Mouse (Mus musculus): Measurements from ENCODE around the gene En2. TPM values are rescaled to one million over a fixed set of nuclear protein-coding genes. Genes with fewer than 3 reads are reported as not detected.

The En2 gene
- polyA plus RNA-seq, 1 experiment = not detected

- WGBS = 10% methylated on average over 1 of the region's 1 CpGs
- TF ChIP-seq CTCF (IDR thresholded peaks at IDR 0.05; ENCODE audit: insufficient read depth, low read length) (no peak), POLR2A (IDR thresholded peaks at IDR 0.05; ENCODE audit: borderline replicate concordance, extremely low read depth, low read depth, low read length) (no peak)
- Histone ChIP-seq H3K4me3 (replicated peaks; ENCODE audit: extremely low read depth, low read depth, low read length) (no peak overlapping the region), H3K4me1 (ENCODE audit: control insufficient read depth, insufficient read depth, low read length) (no peaks in the 10 kb centered on the region)
- DNase-seq = no peak
Observed at GRCm38 (mm10) chr5:28173674-28174073, 8.2 kb downstream of the En2 start.

GRCm38 (mm10) chr5:28174086-28174485, 8.6 kb downstream of the En2 start:
- TF ChIP-seq POLR2A (IDR thresholded peaks at IDR 0.05; ENCODE audit: borderline replicate concordance, extremely low read depth, low read depth, low read length) = no peak
- TF ChIP-seq CTCF (IDR thresholded peaks at IDR 0.05; ENCODE audit: insufficient read depth, low read length) = no peak
- H3K4me1 ChIP-seq (ENCODE audit: control insufficient read depth, insufficient read depth, low read length) = no peaks in the 10 kb centered on the region
- no peak overlapping the region for H3K4me3 ChIP-seq (replicated peaks; ENCODE audit: extremely low read depth, low read depth, low read length)
- 4% methylated on average over 9 of the region's 9 CpGs for WGBS
- DNase-seq = no peak

- WGBS = 3% methylated on average over 24 of the region's 24 CpGs
- DNase-seq = no peak
- no peak for TF ChIP-seq POLR2A (IDR thresholded peaks at IDR 0.05; ENCODE audit: borderline replicate concordance, extremely low read depth, low read depth, low read length)
- TF ChIP-seq CTCF (IDR thresholded peaks at IDR 0.05; ENCODE audit: insufficient read depth, low read length) = no peak
- Histone ChIP-seq H3K4me1 (ENCODE audit: control insufficient read depth, insufficient read depth, low read length) (no peaks in the 10 kb centered on the region), H3K4me3 (replicated peaks; ENCODE audit: extremely low read depth, low read depth, low read length) (no peak overlapping the region)
Observed at GRCm38 (mm10) chr5:28174876-28175569, 9.5 kb downstream of the En2 start.

GRCm38 (mm10) chr5:28175570-28175919, 10.1 kb downstream of the En2 start:
- WGBS = 3% methylated on average over 10 of the region's 10 CpGs
- Histone ChIP-seq H3K4me3 (replicated peaks; ENCODE audit: extremely low read depth, low read depth, low read length) (no peak overlapping the region), H3K4me1 (ENCODE audit: control insufficient read depth, insufficient read depth, low read length) (no peaks in the 10 kb centered on the region)
- TF ChIP-seq POLR2A (IDR thresholded peaks at IDR 0.05; ENCODE audit: borderline replicate concordance, extremely low read depth, low read depth, low read length) (no peak), CTCF (IDR thresholded peaks at IDR 0.05; ENCODE audit: insufficient read depth, low read length) (no peak)
- no peak for DNase-seq

- TF ChIP-seq CTCF (IDR thresholded peaks at IDR 0.05; ENCODE audit: insufficient read depth, low read length) (no peak), POLR2A (IDR thresholded peaks at IDR 0.05; ENCODE audit: borderline replicate concordance, extremely low read depth, low read depth, low read length) (no peak)
- no peaks in the 10 kb centered on the region for H3K4me1 ChIP-seq (ENCODE audit: control insufficient read depth, insufficient read depth, low read length)
- H3K4me3 ChIP-seq (replicated peaks; ENCODE audit: extremely low read depth, low read depth, low read length) = no peak overlapping the region
- DNase-seq = no peak
- 6% methylated on average over 4 of the region's 4 CpGs for WGBS
Observed at GRCm38 (mm10) chr5:28176023-28176422, 10.5 kb downstream of the En2 start.

GRCm38 (mm10) chr5:28176585-28176984, 11.1 kb downstream of the En2 start:
- DNase-seq = no peak
- TF ChIP-seq POLR2A (IDR thresholded peaks at IDR 0.05; ENCODE audit: borderline replicate concordance, extremely low read depth, low read depth, low read length) = no peak
- TF ChIP-seq CTCF (IDR thresholded peaks at IDR 0.05; ENCODE audit: insufficient read depth, low read length) = no peak
- Histone ChIP-seq H3K4me3 (replicated peaks; ENCODE audit: extremely low read depth, low read depth, low read length) (no peak overlapping the region), H3K4me1 (ENCODE audit: control insufficient read depth, insufficient read depth, low read length) (no peaks in the 10 kb centered on the region)
- 9% methylated on average over 2 of the region's 2 CpGs for WGBS

GRCm38 (mm10) chr5:28178322-28178721, 12.8 kb downstream of the En2 start:
- TF ChIP-seq CTCF (IDR thresholded peaks at IDR 0.05; ENCODE audit: insufficient read depth, low read length) (no peak), POLR2A (IDR thresholded peaks at IDR 0.05; ENCODE audit: borderline replicate concordance, extremely low read depth, low read depth, low read length) (no peak)
- 21% methylated on average over 5 of the region's 5 CpGs for WGBS
- no peak for DNase-seq
- no peaks in the 10 kb centered on the region for H3K4me1 ChIP-seq (ENCODE audit: control insufficient read depth, insufficient read depth, low read length)
- H3K4me3 ChIP-seq (replicated peaks; ENCODE audit: extremely low read depth, low read depth, low read length) = no peak overlapping the region

- Histone ChIP-seq H3K4me3 (replicated peaks; ENCODE audit: extremely low read depth, low read depth, low read length) (no peak overlapping the region), H3K4me1 (ENCODE audit: control insufficient read depth, insufficient read depth, low read length) (no peaks in the 10 kb centered on the region)
- no peak for TF ChIP-seq POLR2A (IDR thresholded peaks at IDR 0.05; ENCODE audit: borderline replicate concordance, extremely low read depth, low read depth, low read length)
- no peak for TF ChIP-seq CTCF (IDR thresholded peaks at IDR 0.05; ENCODE audit: insufficient read depth, low read length)
- DNase-seq = no peak
- 41% methylated on average over 7 of the region's 7 CpGs for WGBS
Observed at GRCm38 (mm10) chr5:28179237-28179790, 13.8 kb downstream of the En2 start.

- no peaks in the 10 kb centered on the region for H3K4me1 ChIP-seq (ENCODE audit: control insufficient read depth, insufficient read depth, low read length)
- WGBS = 63% methylated on average over 3 of the region's 3 CpGs
- no peak for TF ChIP-seq CTCF (IDR thresholded peaks at IDR 0.05; ENCODE audit: insufficient read depth, low read length)
- no peak for TF ChIP-seq POLR2A (IDR thresholded peaks at IDR 0.05; ENCODE audit: borderline replicate concordance, extremely low read depth, low read depth, low read length)
- H3K4me3 ChIP-seq (replicated peaks; ENCODE audit: extremely low read depth, low read depth, low read length) = no peak overlapping the region
- no peak for DNase-seq
Observed at GRCm38 (mm10) chr5:28191201-28192098, 26.0 kb downstream of the En2 start.
